Mouse (Mus musculus): ENCODE results near the gene Cox19.

DNA sequence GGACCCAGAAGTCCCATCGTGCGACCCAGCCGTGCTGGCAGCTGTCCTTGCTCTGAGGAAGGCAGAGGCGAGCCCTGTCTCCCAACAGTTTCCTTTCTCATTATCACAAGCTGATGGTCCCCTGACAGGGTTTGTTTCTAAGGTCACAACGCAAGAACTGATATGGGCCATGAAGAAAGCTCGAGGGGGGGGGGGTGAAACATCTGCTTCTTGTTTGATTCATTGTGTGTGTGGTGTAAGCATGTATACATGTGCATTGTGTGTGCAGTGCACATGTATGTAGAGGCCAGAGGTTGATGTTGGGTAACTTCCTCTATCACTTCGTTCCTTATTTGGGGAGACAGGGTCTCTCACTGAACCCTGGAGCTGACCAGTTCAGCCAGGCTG is 23.6 kb downstream of the Cox19 start:
- TF ChIP-seq CTCF (IDR thresholded peaks at IDR 0.05; ENCODE audit: low read depth, low read length) (no peak), EP300 (IDR thresholded peaks at IDR 0.05; ENCODE audit: insufficient read depth, low read depth, low read length) (no peak)
